Comparison of ENCODE assay signal across 8 mouse cellular contexts in the genomic region with DNA sequence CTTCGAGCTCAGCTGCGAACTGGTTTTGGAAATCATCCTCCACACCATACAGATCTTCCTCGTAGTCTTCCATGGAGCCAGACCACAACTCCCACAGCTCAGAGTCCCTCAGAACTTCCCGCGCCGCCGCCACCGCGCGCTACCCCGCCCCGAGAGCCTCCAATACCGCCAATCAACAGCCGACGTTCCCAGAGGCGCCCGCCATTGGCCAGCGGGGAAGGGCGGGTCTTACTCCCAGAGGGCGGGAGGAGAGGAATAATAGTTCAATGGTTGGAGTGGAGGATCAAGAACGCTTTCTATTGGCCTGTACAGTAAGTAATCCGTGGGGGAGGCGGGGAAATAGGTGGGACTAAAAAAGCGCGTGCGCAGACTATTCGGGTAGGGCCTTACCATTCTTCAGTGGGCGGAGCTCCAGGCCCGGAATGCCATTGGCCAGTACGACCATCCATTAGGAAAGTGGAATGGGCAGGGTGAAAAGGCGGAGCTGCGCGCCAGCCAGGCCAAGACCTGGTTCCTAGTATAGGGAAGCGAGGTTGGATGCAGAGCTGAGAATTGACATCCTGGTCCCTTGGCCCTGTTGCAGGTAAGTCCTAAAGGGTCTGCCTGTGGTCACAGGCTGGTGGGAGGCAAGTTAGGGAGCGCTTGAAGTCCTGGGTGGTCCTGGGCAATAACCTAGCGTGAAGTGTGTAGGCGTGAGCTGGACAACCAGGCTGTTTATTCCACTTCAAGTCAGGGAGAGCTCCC. TPM values are rescaled to one million over a fixed set of nuclear protein-coding genes. Genes with fewer than 3 reads are reported as not detected.
DNase-seq lines count a peak whose midpoint lies in the region; ATAC-seq and TF ChIP-seq lines count a peak whose summit lies in the region.

A gene (minus strand): TSS at position 155 of the 744 bp plus-strand sequence.
A gene (plus strand): TSS at position 406 of the 744 bp plus-strand sequence.

- DNase-seq in 416B (ENCODE audit: low read depth), result peak; percentile 100
- DNase-seq in heart, adult 8-10 months (ENCODE audit: low spot score), result peak; percentile 100
- DNase-seq in kidney, adult 9 months, result peak; percentile 100
- peak; percentile 100 for DNase-seq in limb, embryonic 14.5 days (ENCODE audit: low spot score)
- DNase-seq in midbrain, postnatal 0 days (ENCODE audit: low spot score), result peak; percentile 100
- peak; percentile 94 to 95 for DNase-seq in spleen, postnatal 14 days (ENCODE audit: low spot score in 2 of 2)

- peak within 1 kb of the TSS; percentile 13; the same call in 1 of the 2 replicates for H3K27ac ChIP-seq in bone marrow, adult 2 months (ENCODE audit: control insufficient read depth, insufficient read depth, low read depth, low read length, poor library complexity)
- H3K27ac ChIP-seq in embryonic facial prominence, embryonic 15.5 days (replicated peaks), result 0 out of 2 replicates have a peak within 1 kb of the TSS, but pooled peaks have one; percentile 31
- peak within 1 kb of the TSS; percentile 9; the same call in 1 of the 2 replicates for H3K27ac ChIP-seq in limb, embryonic 14.5 days (replicated peaks; ENCODE audit: low read depth, low read length)
- peak within 1 kb of the TSS; percentile 32; the same call in 1 of the 2 replicates for H3K27ac ChIP-seq in midbrain, postnatal 0 days (ENCODE audit: low read depth, low read length)

- peak within 1 kb of the TSS; percentile 93 for H3K4me2 ChIP-seq in embryonic facial prominence, embryonic 15.5 days (replicated peaks)
- H3K4me2 ChIP-seq in limb, embryonic 14.5 days (replicated peaks; ENCODE audit: low read depth, low read length, severe bottlenecking), result peak within 1 kb of the TSS; percentile 96
- H3K4me2 ChIP-seq in midbrain, postnatal 0 days (ENCODE audit: low read depth, low read length, poor library complexity, severe bottlenecking), result peak within 1 kb of the TSS; percentile 95

- peak; percentile 53; the same call in 1 of the 2 replicates for TF ChIP-seq POLR2A in bone marrow, adult 2 months (IDR thresholded peaks at IDR 0.05; ENCODE audit: borderline replicate concordance, control insufficient read depth, low read depth, low read length)
- peak; percentile 65; the same call in 1 of the 2 replicates for TF ChIP-seq POLR2A in limb, embryonic 14.5 days (IDR thresholded peaks at IDR 0.05; ENCODE audit: borderline replicate concordance, extremely low read depth, insufficient read depth, insufficient read length)

- peaks cover 3% of the 10 kb centered on the region for H3K4me1 ChIP-seq in bone marrow, adult 2 months (ENCODE audit: control insufficient read depth, insufficient read depth, low read length)
- peaks cover 29% of the 10 kb centered on the region for H3K4me1 ChIP-seq in embryonic facial prominence, embryonic 15.5 days
- peaks cover 12% of the 10 kb centered on the region for H3K4me1 ChIP-seq in limb, embryonic 14.5 days (ENCODE audit: control insufficient read depth, insufficient read depth, low read length)
- H3K4me1 ChIP-seq in midbrain, postnatal 0 days (ENCODE audit: insufficient read depth, low read length), result peaks cover 15% of the 10 kb centered on the region

- no peaks in the 10 kb centered on the region for H3K27me3 ChIP-seq in embryonic facial prominence, embryonic 15.5 days
- no peaks in the 10 kb centered on the region for H3K27me3 ChIP-seq in limb, embryonic 14.5 days (ENCODE audit: control insufficient read depth, insufficient read depth, low read length)
- H3K27me3 ChIP-seq in midbrain, postnatal 0 days (ENCODE audit: insufficient read depth, low read length), result no peaks in the 10 kb centered on the region

- peak within 1 kb of the TSS; percentile 72 for H3K9ac ChIP-seq in embryonic facial prominence, embryonic 15.5 days
- peak within 1 kb of the TSS; percentile 84 for H3K9ac ChIP-seq in limb, embryonic 14.5 days (ENCODE audit: low read depth, low read length, severe bottlenecking)
- H3K9ac ChIP-seq in midbrain, postnatal 0 days (replicated peaks; ENCODE audit: low read length, poor library complexity, severe bottlenecking), result peak within 1 kb of the TSS; percentile 86

- TF ChIP-seq CTCF in bone marrow, adult 2 months (IDR thresholded peaks at IDR 0.05; ENCODE audit: control insufficient read depth, insufficient read depth, low read length), result no peak; the same call in 1 of the 2 replicates
- TF ChIP-seq CTCF in midbrain, postnatal 0 days (IDR thresholded peaks at IDR 0.05), result no peak

- WGBS in bone marrow, adult 2 months, result under 1% methylated on average over 37 of the region's 37 CpGs
- under 1% methylated on average over 37 of the region's 37 CpGs for WGBS in embryonic facial prominence, embryonic 15.5 days
- WGBS in limb, embryonic 14.5 days, result under 1% methylated on average over 37 of the region's 37 CpGs
- WGBS in midbrain, postnatal 0 days, result under 1% methylated on average over 37 of the region's 37 CpGs

- peak; percentile 98 for ATAC-seq in embryonic facial prominence, embryonic 15.5 days (ENCODE audit: insufficient number of reproducible peaks, low FRiP score, low TSS enrichment, low read depth)
- ATAC-seq in limb, embryonic 14.5 days (ENCODE audit: low FRiP score, low read depth), result peak; percentile 99
- ATAC-seq in midbrain, postnatal 0 days (ENCODE audit: low FRiP score), result peak; percentile 97

- peak within 1 kb of the TSS; percentile 88 for H3K4me3 ChIP-seq in bone marrow, adult 2 months (replicated peaks; ENCODE audit: control insufficient read depth, low read depth, low read length)
- H3K4me3 ChIP-seq in embryonic facial prominence, embryonic 15.5 days (replicated peaks), result peak within 1 kb of the TSS; percentile 64
- peak within 1 kb of the TSS; percentile 57 for H3K4me3 ChIP-seq in limb, embryonic 14.5 days (replicated peaks; ENCODE audit: low read length)
- H3K4me3 ChIP-seq in midbrain, postnatal 0 days (ENCODE audit: low read depth, low read length), result peak within 1 kb of the TSS; percentile 63

- H3K36me3 ChIP-seq in embryonic facial prominence, embryonic 15.5 days, result peaks cover 28% of the 10 kb centered on the region
- peaks cover 18% of the 10 kb centered on the region for H3K36me3 ChIP-seq in limb, embryonic 14.5 days (ENCODE audit: control insufficient read depth, insufficient read depth, low read length)
- peaks cover 13% of the 10 kb centered on the region for H3K36me3 ChIP-seq in midbrain, postnatal 0 days (ENCODE audit: insufficient read depth, low read length)

- no peaks in the 10 kb centered on the region for H3K9me3 ChIP-seq in embryonic facial prominence, embryonic 15.5 days (replicated peaks)
- H3K9me3 ChIP-seq in limb, embryonic 14.5 days (ENCODE audit: control insufficient read depth, low read length), result no peaks in the 10 kb centered on the region
- H3K9me3 ChIP-seq in midbrain, postnatal 0 days (ENCODE audit: low read length), result no peaks in the 10 kb centered on the region

RNA-seq across cellular contexts. Expression of the first gene that starts in this region (rescaled TPM):
- 58.2 and 136 TPM in 2 replicates for polyA plus RNA-seq in bone marrow, adult 2 months (2011; ENCODE audit: insufficient read depth, insufficient read length, low replicate concordance, missing spikeins)
- 22.6 and 24.5 TPM in 2 replicates for polyA plus RNA-seq in embryonic facial prominence, embryonic 15.5 days (2015; fragmentation: Nextera tagmentation; extraction: Ambion mirVana)
- 1 to 10 TPM; 1.2 to 2.1 (median 1.6) TPM for total RNA-seq in heart, adult 8-10 months (2022)
- 34.5 and 34.6 TPM in 2 replicates for polyA plus RNA-seq in limb, embryonic 14.5 days (2012; rRNA removed)
- polyA plus RNA-seq in limb, embryonic 14.5 days (2014; fragmentation: Nextera tagmentation; extraction: Ambion mirVana), result 14.7 and 16.1 TPM in 2 replicates
- 3.4 and 5.8 TPM in 2 replicates for total RNA-seq in midbrain, postnatal 0 days (2014; rRNA removed)
- polyA plus RNA-seq in midbrain, postnatal 0 days (2015; fragmentation: Nextera tagmentation; extraction: Ambion mirVana), result 2.2 and 2.5 TPM in 2 replicates

RNA-seq across cellular contexts. Expression of the second gene that starts in this region (rescaled TPM):
- 3.6 and 8.6 TPM in 2 replicates for polyA plus RNA-seq in bone marrow, adult 2 months (2011; ENCODE audit: insufficient read depth, insufficient read length, low replicate concordance, missing spikeins)
- polyA plus RNA-seq in embryonic facial prominence, embryonic 15.5 days (2015; fragmentation: Nextera tagmentation; extraction: Ambion mirVana), result 25.1 and 26.0 TPM in 2 replicates
- 1 to 10 TPM; 4.5 to 5.3 (median 4.6) TPM for total RNA-seq in heart, adult 8-10 months (2022)
- 48.2 and 71.7 TPM in 2 replicates for polyA plus RNA-seq in limb, embryonic 14.5 days (2012; rRNA removed)
- polyA plus RNA-seq in limb, embryonic 14.5 days (2014; fragmentation: Nextera tagmentation; extraction: Ambion mirVana), result 26.1 and 26.6 TPM in 2 replicates
- total RNA-seq in midbrain, postnatal 0 days (2014; rRNA removed), result 8.0 and 10.5 TPM in 2 replicates
- polyA plus RNA-seq in midbrain, postnatal 0 days (2015; fragmentation: Nextera tagmentation; extraction: Ambion mirVana), result 26.7 and 33.3 TPM in 2 replicates

Comparison
In these comparisons a context has a peak if more than half of its experiments do, and no peak if none do; other contexts are left out.
1. Peak in every context shown above with its lines: DNase-seq, ATAC-seq, H3K4me3 ChIP-seq and H3K27ac ChIP-seq.